Mouse (Mus musculus) liver (tissue): ENCODE results near the gene Mob1b.
A peak's percentile ranks its signal among the peaks of the same experiment; 100 is the strongest.

ENCODE experiments used
- DNase-seq: peaks from one replicate; pipeline ENCODE4 v3.0.0-alpha.2; 2020; ENCODE audit warnings: mixed read lengths

Mob1b gene

GRCm38 (mm10) chr5:88791256-88792245 is 70.9 kb downstream of the Mob1b start:
- peak; percentile 63 for DNase-seq

- no peak for DNase-seq
Measured at GRCm38 (mm10) chr5:88793676-88794075, 73.0 kb downstream of the Mob1b start.

GRCm38 (mm10) chr5:88795910-88796584 is 75.4 kb downstream of the Mob1b start:
- no peak for DNase-seq

- peak; percentile 10 for DNase-seq
Measured at GRCm38 (mm10) chr5:88796588-88796987, 75.9 kb downstream of the Mob1b start.

- DNase-seq: no peak
Measured at GRCm38 (mm10) chr5:88797121-88797520, 76.5 kb downstream of the Mob1b start.

DNA sequence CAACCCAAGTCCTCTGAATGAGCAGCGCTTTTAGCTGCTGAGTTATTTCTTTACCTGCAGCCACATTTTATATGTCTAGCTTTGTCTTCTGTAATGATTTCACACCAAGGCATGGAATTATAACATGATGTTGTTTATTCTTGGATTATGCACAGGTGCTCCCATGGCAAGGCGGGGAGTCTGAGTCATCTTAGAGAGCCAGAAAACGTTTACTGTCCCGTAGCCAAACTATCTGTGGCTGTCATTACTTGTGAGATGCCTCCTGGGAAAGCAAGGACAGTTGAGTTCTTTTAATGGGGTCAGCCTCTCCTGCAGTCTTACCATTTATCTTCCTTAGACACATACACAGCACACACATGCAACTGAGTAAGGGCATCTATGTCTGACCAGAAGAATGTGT is 85.0 kb downstream of the Mob1b start:
- DNase-seq: no peak

DNA sequence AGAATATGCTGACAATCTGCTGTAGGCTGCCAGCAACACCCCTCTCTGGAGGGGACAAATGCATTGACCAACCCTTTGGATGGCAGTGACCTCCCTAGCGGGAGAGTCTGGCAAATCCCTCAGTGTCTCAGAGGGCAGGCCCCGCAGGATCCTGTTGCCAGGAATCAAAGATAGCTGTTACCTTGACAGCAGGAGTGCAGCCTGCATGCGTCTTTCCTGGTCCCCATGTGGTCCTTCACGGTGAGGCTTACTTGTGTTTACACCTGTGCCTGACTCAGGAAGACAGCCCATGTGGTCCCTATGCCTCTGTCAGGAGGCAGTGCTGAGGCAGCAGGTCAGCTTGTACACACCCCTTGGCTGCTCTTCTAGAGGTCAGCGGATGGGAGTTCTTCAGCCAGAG is 85.6 kb downstream of the Mob1b start:
- no peak for DNase-seq

GRCm38 (mm10) chr5:88807342-88807741 is 86.7 kb downstream of the Mob1b start:
- no peak for DNase-seq

- no peak for DNase-seq
Measured at GRCm38 (mm10) chr5:88813188-88813587, 92.5 kb downstream of the Mob1b start.
